Mouse (Mus musculus) Muller cell, postnatal 12 days (primary cell): ENCODE results near the gene Gm28230.

Experiments used
- DNase-seq: peaks from one replicate; pipeline ENCODE4 v3.0.0-alpha.2; 2015; ENCODE audit errors: inconsistent ontology term

Gm28230 gene

GRCm38 (mm10) chr2:74703720-74704392 is 22.7 kb upstream of the Gm28230 start:
- no peak for DNase-seq

DNA sequence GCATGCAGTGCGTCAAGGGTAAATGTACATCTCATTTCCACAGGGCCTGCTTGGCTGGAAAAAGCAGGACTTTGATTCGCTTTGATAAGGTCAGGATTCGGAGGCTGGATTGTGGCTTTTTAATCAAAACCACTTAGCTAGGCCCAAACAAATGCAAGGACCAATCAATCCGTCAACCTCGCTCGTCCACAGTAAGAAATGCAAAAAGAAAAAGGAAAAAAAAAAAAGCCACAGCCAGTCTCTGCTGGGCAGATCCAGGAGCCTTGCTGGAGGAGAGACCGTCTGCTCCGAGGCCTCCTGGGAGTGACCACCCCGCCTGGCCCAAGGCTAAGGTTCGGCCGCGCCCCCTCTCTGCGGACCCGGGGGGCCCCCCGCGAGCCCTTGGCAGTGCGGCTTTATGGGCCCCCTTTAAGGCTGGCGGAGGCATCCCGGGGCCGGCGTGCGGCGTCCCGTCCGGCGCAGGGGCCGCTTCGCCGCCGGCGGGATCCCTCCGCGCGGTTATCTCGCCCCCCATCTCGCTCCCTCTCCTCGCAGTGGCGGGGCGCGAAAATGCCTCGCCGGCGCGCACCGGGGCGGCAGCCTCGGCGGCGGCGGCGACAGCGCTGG is 22.0 kb upstream of the Gm28230 start, which contains the start of gene Hoxd8:
Hoxd8 (plus strand) TSS at position 223 of the 606 bp plus-strand sequence.
- DNase-seq: no peak

DNA sequence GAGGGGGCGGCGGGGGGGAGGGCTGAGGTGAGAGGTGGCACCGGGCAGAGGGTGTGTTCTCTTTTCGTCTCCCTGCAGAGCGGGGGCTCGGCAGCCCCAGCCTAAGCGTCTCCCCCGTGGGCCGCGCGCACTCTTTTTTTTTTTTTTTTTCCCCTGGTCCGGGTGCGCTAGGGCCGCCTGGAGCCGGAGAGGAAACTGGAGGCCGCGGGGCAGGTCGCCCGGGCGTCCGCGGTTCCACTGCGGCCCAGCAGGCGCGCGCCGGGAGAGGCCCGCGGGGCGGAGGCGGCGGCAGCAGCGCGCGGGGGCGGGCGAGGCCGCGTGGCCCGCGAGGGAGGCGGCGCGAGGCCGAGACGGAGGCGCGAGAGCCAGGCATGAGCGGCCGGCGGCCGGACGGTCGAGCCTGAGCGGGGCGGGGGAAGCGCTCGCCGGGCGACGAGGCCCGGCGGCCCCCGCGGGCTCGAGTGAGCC is 21.5 kb upstream of the Gm28230 start:
- DNase-seq: no peak

- no peak for DNase-seq
Observed at GRCm38 (mm10) chr2:74705467-74706089, 20.9 kb upstream of the Gm28230 start.

- DNase-seq: no peak
Observed at GRCm38 (mm10) chr2:74706393-74706960, 20.1 kb upstream of the Gm28230 start.

DNA sequence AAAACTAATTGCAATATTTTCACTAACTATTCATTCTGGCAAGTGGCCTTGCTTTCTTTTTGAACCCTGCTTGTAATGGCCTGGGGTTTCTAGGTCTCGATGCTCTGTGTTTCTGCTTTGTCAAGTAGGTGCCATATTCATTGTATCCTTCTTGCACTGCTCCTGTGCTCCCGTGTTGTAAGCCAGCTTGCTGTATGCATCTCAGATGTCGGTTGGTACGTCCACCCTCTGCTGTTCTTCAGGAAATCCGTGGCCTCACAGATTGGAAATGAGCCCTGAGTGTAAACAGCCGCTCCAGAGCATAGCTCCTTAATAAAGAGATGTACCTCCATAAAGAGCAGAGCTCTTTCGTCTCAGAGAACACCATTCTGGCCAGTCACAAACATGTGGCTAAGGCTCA is 18.9 kb upstream of the Gm28230 start:
- no peak for DNase-seq

GRCm38 (mm10) chr2:74708676-74709075 is 17.9 kb upstream of the Gm28230 start:
- DNase-seq: no peak

DNA sequence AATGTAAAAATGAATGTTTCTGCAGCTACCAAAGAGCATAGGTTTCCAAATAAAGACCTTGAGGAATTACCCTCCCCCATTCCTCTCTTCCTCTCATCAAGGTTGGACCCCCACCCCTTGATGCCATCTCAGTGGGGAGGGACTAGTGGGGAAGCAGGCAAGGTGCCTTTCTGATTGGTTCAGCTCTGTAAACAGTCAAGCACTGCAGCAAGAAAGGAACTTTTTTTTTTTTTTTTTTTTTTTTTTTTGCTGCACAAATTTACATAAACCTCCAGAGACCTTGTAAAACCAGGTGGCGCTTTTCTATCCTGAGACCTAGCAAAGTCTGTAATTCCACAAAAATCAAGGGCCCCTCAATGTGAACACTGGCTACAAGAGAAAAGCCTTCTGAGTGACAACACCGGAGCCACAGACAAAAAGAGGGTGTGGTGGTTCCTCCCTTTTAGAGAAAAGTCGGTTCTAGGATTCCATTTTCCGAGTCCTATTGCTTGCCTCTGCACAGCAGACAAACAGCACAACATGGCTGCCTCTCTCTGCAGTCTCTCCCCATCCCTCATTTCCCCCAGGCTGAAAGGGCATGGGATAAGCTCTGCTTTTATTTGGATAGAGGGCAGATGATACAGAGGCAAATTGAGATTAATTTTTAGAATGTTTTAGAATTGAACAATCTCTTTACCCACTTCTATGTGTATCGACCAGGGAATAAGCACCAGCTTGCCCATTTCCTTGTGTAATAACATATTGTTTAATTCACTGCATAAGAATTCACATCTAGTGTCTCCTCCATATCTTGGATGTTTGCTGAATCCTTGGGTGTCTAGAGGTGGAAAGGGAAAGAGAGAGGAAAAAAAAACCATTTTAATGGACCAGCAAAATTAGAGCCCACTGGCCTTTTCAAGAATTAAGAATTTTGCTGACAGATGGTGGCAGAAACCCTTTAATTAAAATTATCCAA is 16.8 kb upstream of the Gm28230 start:
- DNase-seq: no peak

DNA sequence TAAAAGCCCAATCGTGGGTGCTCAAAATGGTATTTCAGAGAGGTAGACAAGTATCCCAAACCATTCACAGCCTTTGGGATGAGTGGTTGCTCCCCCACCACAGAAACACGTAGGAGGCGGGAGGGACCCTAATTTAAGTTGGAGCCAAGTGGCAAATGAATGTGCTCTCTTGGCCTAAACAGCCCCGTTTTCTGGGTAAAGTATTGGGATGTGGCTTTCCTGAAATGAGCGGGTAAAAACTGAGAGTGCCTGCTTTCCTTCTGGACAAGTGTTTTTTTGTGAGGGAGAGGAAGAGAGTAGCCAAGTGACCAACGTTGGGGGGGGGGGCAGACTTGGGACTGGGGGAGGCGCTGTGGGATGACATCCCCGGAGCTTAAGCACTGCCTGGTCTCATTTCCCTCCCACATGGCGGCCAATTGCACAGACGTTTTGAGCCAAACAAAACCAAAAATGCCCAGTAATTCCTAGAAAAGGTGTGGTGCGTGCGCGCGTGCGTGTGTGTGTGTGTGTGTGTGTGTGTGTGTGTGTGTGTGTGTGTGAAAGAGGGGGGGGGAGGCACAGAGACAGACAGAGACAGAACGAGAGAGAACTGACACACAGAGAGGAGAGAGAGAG is 15.5 kb upstream of the Gm28230 start:
- DNase-seq: no peak

- peak; percentile 39 for DNase-seq
Observed at GRCm38 (mm10) chr2:74711721-74712621, 14.6 kb upstream of the Gm28230 start, which contains the start of the genes Hoxd3 and Hoxd4. Hoxd3 (plus strand) TSS chr2:74711927. Hoxd4 (plus strand) TSS chr2:74711929.

GRCm38 (mm10) chr2:74713239-74714150 is 13.0 kb upstream of the Gm28230 start:
- no peak for DNase-seq

DNA sequence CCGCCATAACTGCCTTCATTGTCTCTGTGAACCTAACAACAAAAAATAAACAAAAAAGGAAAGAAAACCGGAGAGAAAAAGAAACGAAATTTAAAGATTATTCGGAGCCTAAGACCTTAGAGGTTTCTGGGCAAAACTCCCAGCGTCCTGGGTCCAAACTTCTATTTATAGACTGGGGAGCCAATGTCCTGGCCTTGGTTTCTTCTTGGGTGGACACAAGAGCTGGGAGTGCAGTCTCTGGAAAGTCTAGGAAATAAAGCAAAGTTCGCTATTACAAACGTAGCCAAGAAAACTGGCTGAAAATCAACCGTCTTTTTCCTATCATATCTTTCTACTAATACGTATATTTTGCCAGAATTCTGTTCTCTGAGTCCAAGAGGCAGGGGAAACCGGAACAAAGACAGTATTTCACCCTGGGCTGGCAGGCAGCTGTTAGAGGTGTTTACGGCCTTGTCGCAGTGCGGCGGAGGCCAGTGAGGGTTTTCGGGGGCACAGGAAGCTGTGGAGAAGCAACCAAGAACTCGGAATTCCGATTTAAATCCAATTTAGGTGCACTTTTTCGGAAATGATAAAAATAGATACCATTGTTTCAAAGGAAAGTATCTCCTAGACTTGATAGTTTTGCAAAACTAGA is 12.3 kb upstream of the Gm28230 start:
- no peak for DNase-seq

DNA sequence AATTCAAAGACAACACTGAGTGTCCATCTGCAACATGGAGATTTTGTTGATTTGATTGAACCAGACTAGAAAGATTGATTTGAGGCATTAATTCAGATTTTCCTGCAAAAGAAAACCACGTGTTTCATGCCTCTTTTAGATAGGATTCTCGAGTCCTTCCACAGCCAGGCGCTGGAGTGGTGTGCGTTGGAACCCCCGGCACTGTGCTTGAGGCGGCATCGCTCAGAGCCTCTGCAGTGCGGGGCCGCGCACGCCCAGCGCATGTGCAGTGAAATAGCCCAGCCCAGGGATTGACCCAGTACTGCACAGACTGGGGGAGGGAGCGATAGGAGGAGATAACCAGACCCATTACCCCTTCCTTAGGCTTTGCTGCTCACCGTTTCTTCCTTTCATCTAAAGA is 11.6 kb upstream of the Gm28230 start:
- DNase-seq: no peak

DNA sequence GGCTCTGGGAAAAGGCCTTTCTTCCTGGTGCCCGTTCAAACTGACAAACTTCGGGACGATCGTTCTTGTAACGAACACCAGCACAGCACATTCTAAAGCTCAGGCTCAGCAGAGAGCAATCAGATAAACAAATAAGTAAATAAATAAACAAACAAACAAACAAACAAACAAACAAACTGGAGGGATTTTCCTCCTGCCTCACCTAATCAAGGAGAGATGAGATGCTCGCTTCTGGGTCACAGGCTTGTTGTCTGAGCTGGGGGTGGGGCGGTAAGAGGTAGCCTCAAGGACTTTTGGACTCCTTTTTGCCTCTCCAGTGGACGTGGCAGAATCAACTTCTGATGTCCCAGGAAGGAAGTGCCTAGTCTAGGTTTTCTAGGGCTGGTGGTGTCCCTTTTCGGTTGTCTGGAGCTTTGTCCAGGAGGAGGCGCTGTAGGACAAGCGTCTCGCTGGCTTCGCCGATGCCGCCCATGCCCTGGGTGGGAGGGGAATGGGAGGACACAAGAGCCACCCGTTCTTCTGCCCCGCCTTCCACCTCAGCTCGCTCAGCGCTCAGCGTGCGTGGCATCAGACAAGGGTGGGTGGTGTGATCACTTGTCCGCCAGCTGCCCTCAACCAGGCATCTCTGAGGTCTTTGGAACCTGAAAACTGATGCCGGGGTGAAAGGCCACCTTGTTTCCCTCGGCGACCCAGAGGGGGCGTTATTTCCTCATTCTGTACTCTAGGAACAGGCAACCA is 10.9 kb upstream of the Gm28230 start:
- DNase-seq: peak; percentile 79

DNA sequence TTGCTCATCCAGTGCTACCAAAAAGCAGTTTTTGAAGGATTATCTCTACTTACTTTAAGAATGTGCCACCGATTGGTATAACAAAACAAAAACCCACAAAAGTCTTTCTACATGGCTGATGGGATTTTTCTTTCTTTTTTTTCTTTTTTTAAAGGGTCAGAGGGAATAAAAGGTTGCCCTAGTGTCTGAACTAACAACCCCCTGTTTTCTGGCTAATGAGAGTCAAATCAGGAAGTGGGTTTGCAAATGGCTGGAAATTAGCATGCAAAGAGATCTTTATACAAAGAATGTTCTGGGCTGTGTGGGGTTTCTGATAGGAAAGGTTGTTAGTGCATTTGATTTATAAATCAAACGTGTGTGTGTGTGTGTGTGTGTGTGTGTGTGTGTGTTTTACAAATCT is 6.1 kb upstream of the Gm28230 start:
- DNase-seq: no peak

- no peak for DNase-seq
Observed at GRCm38 (mm10) chr2:74720955-74721491, 5.5 kb upstream of the Gm28230 start.

- DNase-seq: no peak
Observed at GRCm38 (mm10) chr2:74721882-74722281, 4.6 kb upstream of the Gm28230 start.
